Comparison of ENCODE assay signal across 8 mouse cellular contexts in genomic region chr6:125468179-125468960, GRCm38 (mm10). TPM values are rescaled to one million over a fixed set of nuclear protein-coding genes. Genes with fewer than 3 reads are reported as not detected.
DNase-seq lines count a peak whose midpoint lies in the region; ATAC-seq lines count a peak whose summit lies in the region.

No protein-coding gene starts in this region.

- peak overlapping the region; percentile 46; the same call in 1 of the 2 replicates for H3K27ac ChIP-seq in hindbrain, embryonic 10.5 days
- H3K27ac ChIP-seq in hindbrain, embryonic 11.5 days (ENCODE audit: low read depth, low read length): no peak overlapping the region
- H3K27ac ChIP-seq in intestine, embryonic 16.5 days (ENCODE audit: low read length): no peak overlapping the region

- no peak overlapping the region for H3K4me3 ChIP-seq in hindbrain, embryonic 10.5 days
- H3K4me3 ChIP-seq in hindbrain, embryonic 11.5 days (ENCODE audit: low read depth, low read length): no peak overlapping the region
- H3K4me3 ChIP-seq in intestine, embryonic 16.5 days (ENCODE audit: low read length): no peak overlapping the region

- WGBS in hindbrain, embryonic 10.5 days: 68% methylated on average over 21 of the region's 21 CpGs
- WGBS in hindbrain, embryonic 11.5 days: 62% methylated on average over 21 of the region's 21 CpGs
- 57% methylated on average over 21 of the region's 21 CpGs for WGBS in intestine, embryonic 16.5 days

- ATAC-seq in hindbrain, embryonic 11.5 days (ENCODE audit: low FRiP score): no peak
- ATAC-seq in activated CD4-positive, CD25-positive, alpha-beta regulatory T cell, adult 4 months: peak; percentile 69
- ATAC-seq in intestine, embryonic 16.5 days: 0 out of 2 replicates have a peak, but pooled peaks have one; percentile 3

- H3K36me3 ChIP-seq in hindbrain, embryonic 10.5 days: peaks cover 5% of the 10 kb centered on the region; the same call in 1 of the 2 replicates
- H3K36me3 ChIP-seq in hindbrain, embryonic 11.5 days (ENCODE audit: control insufficient read depth, insufficient read depth, low read length): no peaks in the 10 kb centered on the region
- no peaks in the 10 kb centered on the region for H3K36me3 ChIP-seq in intestine, embryonic 16.5 days (ENCODE audit: control insufficient read depth, insufficient read depth, low read length)

- no peaks in the 10 kb centered on the region for H3K9me3 ChIP-seq in hindbrain, embryonic 10.5 days
- no peaks in the 10 kb centered on the region for H3K9me3 ChIP-seq in hindbrain, embryonic 11.5 days (ENCODE audit: control insufficient read depth, low read length)
- H3K9me3 ChIP-seq in intestine, embryonic 16.5 days (ENCODE audit: control insufficient read depth, low read length): no peaks in the 10 kb centered on the region

- no peak overlapping the region for H3K4me2 ChIP-seq in hindbrain, embryonic 11.5 days (replicated peaks; ENCODE audit: low read depth, low read length)
- H3K4me2 ChIP-seq in intestine, embryonic 16.5 days (ENCODE audit: low read depth, low read length): no peak overlapping the region

- peaks cover 21% of the 10 kb centered on the region for H3K4me1 ChIP-seq in hindbrain, embryonic 10.5 days (replicated peaks)
- H3K4me1 ChIP-seq in hindbrain, embryonic 11.5 days (replicated peaks; ENCODE audit: control insufficient read depth, insufficient read depth, low read length): no peaks in the 10 kb centered on the region
- H3K4me1 ChIP-seq in intestine, embryonic 16.5 days (ENCODE audit: control insufficient read depth, insufficient read depth, low read length): peaks cover 7% of the 10 kb centered on the region; the same call in 1 of the 2 replicates

- no peak for DNase-seq in hindbrain, embryonic 10.5 days (ENCODE audit: low spot score)
- DNase-seq in hindbrain, embryonic 11.5 days (ENCODE audit: low spot score): no peak
- DNase-seq in 3T3-L1 (ENCODE audit: low read depth, low spot score): peak; percentile 63
- DNase-seq in embryo, embryonic 10 days (ENCODE audit: low spot score): no peak
- no peak for DNase-seq in cerebellum, postnatal 14 days
- DNase-seq in urinary bladder, postnatal 4 days (ENCODE audit: low spot score in 2 of 2): no peak

- H3K9ac ChIP-seq in hindbrain, embryonic 11.5 days (ENCODE audit: low read depth, low read length): no peak overlapping the region
- H3K9ac ChIP-seq in intestine, embryonic 16.5 days (ENCODE audit: low read depth, low read length): no peak overlapping the region

- no peaks in the 10 kb centered on the region for H3K27me3 ChIP-seq in hindbrain, embryonic 10.5 days (ENCODE audit: insufficient read depth, poor library complexity, severe bottlenecking)
- H3K27me3 ChIP-seq in hindbrain, embryonic 11.5 days (ENCODE audit: control insufficient read depth, insufficient read depth, low read length): no peaks in the 10 kb centered on the region
- no peaks in the 10 kb centered on the region for H3K27me3 ChIP-seq in intestine, embryonic 16.5 days (replicated peaks; ENCODE audit: control insufficient read depth, insufficient read depth, low read length)

RNA-seq across cellular contexts. Expression of gene Cd9, which starts 26.2 kb away (rescaled TPM):
- 35.9 and 39.9 TPM in 2 replicates for polyA plus RNA-seq in hindbrain, embryonic 10.5 days (2016; fragmentation: Nextera tagmentation; extraction: Ambion mirVana)
- 42.6 and 45.9 TPM in 2 replicates for polyA plus RNA-seq in hindbrain, embryonic 11.5 days (2014; fragmentation: Nextera tagmentation; extraction: Ambion mirVana)
- polyA plus RNA-seq in activated CD4-positive, CD25-positive, alpha-beta regulatory T cell, adult 4 months (2017; shearing (Covaris generic)): 100 to 1,000 TPM in 1 of 2 experiments, 10 to 100 TPM in 1; 73.3 to 104 TPM
- polyA plus RNA-seq in intestine, embryonic 16.5 days (2015; fragmentation: Nextera tagmentation; extraction: Ambion mirVana): 146 and 167 TPM in 2 replicates
